Mouse (Mus musculus) MEL (cell line): ENCODE data around the gene Tspan4. TPM values are rescaled to one million over a fixed set of nuclear protein-coding genes. Genes with fewer than 3 reads are reported as not detected.

Experiments used
- DNase-seq: peaks from one replicate; pipeline ENCODE4 v3.0.0; 2011; ENCODE audit warnings: low read depth, low spot score
- H3K27ac ChIP-seq: 2 replicates; pipeline ENCODE4 v1.5.1; 2012; ENCODE audit warnings: low read depth, mild to moderate bottlenecking, control low read depth, low read length, moderate library complexity; ENCODE audit not compliant: control insufficient read depth
- H3K27me3 ChIP-seq, 2 experiments: fragments of 150-350 bp in 1 of 2; sonication (generic) in 1 of 2; 2 replicates each; pipeline ENCODE4 v1.6.1; 2012; ENCODE audit warnings: low read length in 2 of 2, mild to moderate bottlenecking in 2 of 2, improper control_type of control experiment in 1 of 2, moderate library complexity in 1 of 2; ENCODE audit not compliant: insufficient read depth in 2 of 2, control insufficient read depth in 1 of 2
- H3K36me3 ChIP-seq, 2 experiments: 2 replicates each; pipeline ENCODE4 v1.6.1; 2012 to 2014; ENCODE audit warnings: low read length in 2 of 2, improper control_type of control experiment in 1 of 2, inconsistent platforms in 1 of 2, mild to moderate bottlenecking in 1 of 2; ENCODE audit not compliant: insufficient read depth in 2 of 2, control insufficient read depth in 1 of 2
- H3K4me1 ChIP-seq, 2 experiments: fragments of 150-350 bp in 1 of 2; sonication (generic) in 1 of 2; 2 replicates each; pipeline ENCODE4 v1.6.1; 2012; ENCODE audit warnings: low read length in 2 of 2, improper control_type of control experiment in 1 of 2, mild to moderate bottlenecking in 1 of 2; ENCODE audit not compliant: insufficient read depth in 2 of 2, control insufficient read depth in 1 of 2
- H3K4me3 ChIP-seq, 2 experiments: fragments of 150-350 bp in 1 of 2; sonication (generic) in 1 of 2; 2 replicates each; pipeline ENCODE4 v1.5.1; 2012; ENCODE audit warnings: low read depth in 2 of 2, low read length in 2 of 2, mild to moderate bottlenecking in 2 of 2, moderate library complexity in 2 of 2, control low read depth in 1 of 2, improper control_type of control experiment in 1 of 2; ENCODE audit not compliant: control insufficient read depth in 1 of 2, insufficient read depth in 1 of 2
- H3K79me2 ChIP-seq: 2 replicates; pipeline ENCODE4 v1.6.1; 2012; ENCODE audit warnings: mild to moderate bottlenecking, low read length, moderate library complexity; ENCODE audit not compliant: control insufficient read depth, poor library complexity, insufficient read depth
- H3K9ac ChIP-seq: 2 replicates; pipeline ENCODE4 v1.6.1; 2012; ENCODE audit warnings: low read depth, mild to moderate bottlenecking, control low read depth, low read length, moderate library complexity; ENCODE audit not compliant: control insufficient read depth, poor library complexity, severe bottlenecking
- H3K9me3 ChIP-seq: fragments of 150-350 bp; sonication (generic); replicated peaks from 2 replicates; pipeline ENCODE4 v1.6.1; 2012; ENCODE audit warnings: mild to moderate bottlenecking, low read length, improper control_type of control experiment, moderate library complexity; ENCODE audit not compliant: insufficient read depth
- BHLHE40 ChIP-seq: IDR thresholded peaks from 2 replicates; pipeline ENCODE4 v1.6.1; 2012; ENCODE audit warnings: low read depth, mild to moderate bottlenecking, inconsistent platforms, low read length, improper control_type of control experiment, borderline replicate concordance
- CHD2 ChIP-seq: IDR thresholded peaks from 2 replicates; pipeline ENCODE4 v1.6.1; 2011; ENCODE audit warnings: low read length, improper control_type of control experiment
- CTCF ChIP-seq, 3 experiments: IDR thresholded peaks in 2 of 3; conservative IDR thresholded peaks in 1 of 3; 2 replicates each; pipeline ENCODE4 v1.5.1; 2011 to 2012; ENCODE audit warnings: low read length in 3 of 3, low read depth in 2 of 3, mild to moderate bottlenecking in 2 of 3, improper control_type of control experiment in 1 of 3, inconsistent platforms in 1 of 3, mixed read lengths in 1 of 3, moderate library complexity in 1 of 3; ENCODE audit not compliant: control insufficient read depth in 1 of 3, insufficient read depth in 1 of 3, poor library complexity in 1 of 3, severe bottlenecking in 1 of 3
- EP300 ChIP-seq, 2 experiments: IDR thresholded peaks; 2 replicates each; pipeline ENCODE4 v1.6.1; 2011; ENCODE audit warnings: improper control_type of control experiment in 2 of 2, low read length in 2 of 2, low read depth in 1 of 2, mild to moderate bottlenecking in 1 of 2
- ETS1 ChIP-seq: IDR thresholded peaks from 2 replicates; pipeline ENCODE4 v1.6.1; 2012; ENCODE audit warnings: low read depth, mild to moderate bottlenecking, inconsistent platforms, low read length, improper control_type of control experiment, moderate library complexity
- GABPA ChIP-seq: IDR thresholded peaks from 2 replicates; pipeline ENCODE4 v1.6.1; 2012; ENCODE audit warnings: low read depth, mild to moderate bottlenecking, inconsistent platforms, low read length, improper control_type of control experiment, moderate library complexity
- GATA1 ChIP-seq: IDR thresholded peaks from 2 replicates; pipeline ENCODE4 v1.6.1; 2011; ENCODE audit warnings: low read depth, low read length, improper control_type of control experiment
- HCFC1 ChIP-seq: IDR thresholded peaks from 2 replicates; pipeline ENCODE4 v1.6.1; 2012; ENCODE audit warnings: low read depth, mild to moderate bottlenecking, inconsistent platforms, low read length, improper control_type of control experiment, moderate library complexity
- JUND ChIP-seq: IDR thresholded peaks from 2 replicates; pipeline ENCODE4 v1.6.1; 2011; ENCODE audit warnings: low read depth, mild to moderate bottlenecking, improper control_type of control experiment, low read length
- KAT2A ChIP-seq: conservative IDR thresholded peaks from 2 replicates; pipeline ENCODE4 v1.6.1; 2012; ENCODE audit warnings: low read depth, low read length, improper control_type of control experiment, inconsistent platforms
- MYC ChIP-seq: IDR thresholded peaks from 2 replicates; pipeline ENCODE4 v1.6.1; 2011; ENCODE audit warnings: low read depth, mild to moderate bottlenecking, low read length, improper control_type of control experiment, moderate library complexity
- NELFE ChIP-seq: IDR thresholded peaks from 2 replicates; pipeline ENCODE4 v1.6.1; 2011; ENCODE audit warnings: low read depth, low read length, improper control_type of control experiment
- POLR2AphosphoS2 ChIP-seq: IDR thresholded peaks from 2 replicates; pipeline ENCODE4 v1.6.1; 2011; ENCODE audit warnings: low read length, improper control_type of control experiment
- RAD21 ChIP-seq: IDR thresholded peaks from 2 replicates; pipeline ENCODE4 v1.6.1; 2011; ENCODE audit warnings: mild to moderate bottlenecking, low read depth, low read length, improper control_type of control experiment
- SIN3A ChIP-seq: IDR thresholded peaks from 2 replicates; pipeline ENCODE4 v1.6.1; 2012; ENCODE audit warnings: low read length, improper control_type of control experiment, inconsistent platforms
- TCF12 ChIP-seq: IDR thresholded peaks from 2 replicates; pipeline ENCODE4 v1.6.1; 2014; ENCODE audit warnings: low read depth, mild to moderate bottlenecking, inconsistent platforms, low read length, improper control_type of control experiment, moderate library complexity
- USF2 ChIP-seq, 2 experiments: IDR thresholded peaks; 2 replicates each; pipeline ENCODE4 v1.6.1; 2011 to 2012; ENCODE audit warnings: improper control_type of control experiment in 2 of 2, low read length in 2 of 2, borderline replicate concordance in 1 of 2, inconsistent platforms in 1 of 2, low read depth in 1 of 2, mild to moderate bottlenecking in 1 of 2; ENCODE audit not compliant: insufficient read depth in 1 of 2
- ZC3H11A ChIP-seq: IDR thresholded peaks from 2 replicates; pipeline ENCODE4 v1.6.1; 2012; ENCODE audit warnings: low read depth, mild to moderate bottlenecking, inconsistent platforms, low read length, improper control_type of control experiment
- ZKSCAN1 ChIP-seq: IDR thresholded peaks from 2 replicates; pipeline ENCODE4 v1.6.1; 2012; ENCODE audit warnings: low read depth, mild to moderate bottlenecking, inconsistent platforms, low read length, improper control_type of control experiment, moderate library complexity
- ZNF384 ChIP-seq: IDR thresholded peaks from 2 replicates; pipeline ENCODE4 v1.6.1; 2012; ENCODE audit warnings: low read depth, mild to moderate bottlenecking, inconsistent platforms, low read length, improper control_type of control experiment
- polyA plus RNA-seq, 2 experiments: library from polyadenylated mRNA; stranded (reverse) in 1 of 2; unstranded in 1 of 2; fragments of >175 nt in 1 of 2; fragments of >200 nt in 1 of 2; gene quantifications; 2 replicates each; pipeline versions ENCODE4 v1.2.1 to v1.2.4; 2012; ENCODE audit warnings: low replicate concordance in 2 of 2, low read depth in 1 of 2; ENCODE audit not compliant: insufficient read length in 2 of 2, insufficient read depth in 1 of 2, missing spikeins in 1 of 2
- total RNA-seq: library from RNA; depleted of rRNA; stranded (reverse); fragments of 300-350 nt; gene quantifications from 2 replicates; pipeline ENCODE4 v1.2.3, GENCODE M21; 2012

Tspan4 gene
- total and polyA plus RNA-seq, 3 experiments, result 97.9 to 110 TPM; not detected in 1

DNA sequence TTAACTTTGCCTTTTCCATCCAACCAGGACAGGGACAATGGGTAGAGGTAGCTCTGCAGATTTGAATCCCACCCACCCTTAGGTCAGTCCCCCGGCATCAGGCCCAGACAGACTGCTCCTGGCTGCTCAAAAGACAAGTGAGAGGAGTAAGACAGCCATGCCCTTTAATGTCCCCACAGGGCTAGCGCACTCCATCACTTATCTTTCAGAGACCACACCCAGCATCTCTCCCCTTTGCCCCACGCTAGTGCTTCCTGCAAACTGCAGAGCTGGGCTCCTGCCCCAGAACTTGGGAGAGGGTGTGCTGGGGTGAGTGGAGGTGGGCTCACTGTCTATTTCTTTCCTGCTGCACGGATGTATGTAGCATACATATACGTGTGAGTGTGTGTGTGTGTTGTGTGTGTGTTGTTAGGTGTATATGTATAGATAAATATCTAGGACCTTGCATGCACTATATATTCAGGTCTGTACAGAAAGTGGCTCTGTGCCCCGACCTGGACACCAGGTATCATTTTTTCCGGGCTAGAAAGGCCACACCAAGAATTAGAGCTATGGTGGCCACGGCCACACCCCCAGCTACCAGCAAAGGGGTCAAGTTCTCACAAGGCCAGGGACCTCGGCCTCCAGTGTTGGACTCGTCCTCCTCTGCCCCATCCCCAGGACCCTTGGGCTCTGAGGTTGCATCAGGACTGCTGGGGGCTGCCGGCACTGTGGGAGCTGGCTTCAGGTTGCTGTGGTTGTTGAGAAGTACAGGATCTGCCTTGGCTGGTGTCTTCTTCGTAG is 47.9 kb upstream of the Tspan4 start:
- TF ChIP-seq USF2 (IDR thresholded peaks at IDR 0.05; ENCODE audit: borderline replicate concordance in 1 of 2, insufficient read depth in 1 of 2, low read depth in 1 of 2, low read length in 2 of 2) (no peak), MYC (no peak), BHLHE40 (no peak), POLR2AphosphoS2 (no peak), ETS1 (no peak), TCF12 (no peak), CTCF (IDR thresholded peaks at IDR 0.05 in 2 of 3, conservative IDR thresholded peaks at IDR 0.05 in 1 of 3; ENCODE audit: control insufficient read depth in 1 of 3, insufficient read depth in 1 of 3, low read depth in 2 of 3, low read length in 3 of 3, poor library complexity in 1 of 3, severe bottlenecking in 1 of 3) (no peak), GATA1 (no peak), SIN3A (no peak)
- no peak overlapping the region for H3K4me3 ChIP-seq
- no peak for DNase-seq
- H3K79me2 ChIP-seq, result no peaks in the 10 kb centered on the region
- no peaks in the 10 kb centered on the region; a peak in 1 of 4 replicates for H3K27me3 ChIP-seq
- H3K9ac ChIP-seq, result no peak overlapping the region
- no peaks in the 10 kb centered on the region for H3K9me3 ChIP-seq
- peaks cover 0 to under 1% of the 10 kb centered on the region in 2 experiments; a peak in 1 of 4 replicates for H3K36me3 ChIP-seq
- H3K27ac ChIP-seq, result no peak overlapping the region
- peaks cover 0 to 3% of the 10 kb centered on the region in 2 experiments; a peak in 1 of 4 replicates for H3K4me1 ChIP-seq

DNA sequence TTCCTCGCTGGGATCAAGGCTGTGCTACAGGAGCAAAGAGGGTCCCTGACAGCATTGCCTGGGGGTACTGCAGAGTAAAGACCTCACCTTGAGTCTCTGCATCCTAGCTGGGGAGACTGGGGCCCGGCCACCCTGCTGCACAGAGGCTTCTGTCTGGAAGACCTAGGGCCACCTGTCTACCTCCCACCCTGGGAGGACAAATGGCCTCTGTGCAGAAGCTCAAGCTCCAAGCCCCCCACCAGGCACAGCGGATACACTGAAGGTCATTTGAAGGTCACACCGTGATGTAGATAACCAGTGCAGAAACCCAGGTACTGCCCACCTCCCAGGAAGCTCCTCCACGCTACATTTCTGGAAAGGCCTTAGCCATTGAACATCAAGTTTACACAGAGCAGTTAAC is 46.3 kb upstream of the Tspan4 start:
- H3K9me3 ChIP-seq, result no peaks in the 10 kb centered on the region
- DNase-seq, result no peak
- H3K9ac ChIP-seq, result no peak overlapping the region
- H3K27me3 ChIP-seq, result no peaks in the 10 kb centered on the region
- no peak overlapping the region for H3K4me3 ChIP-seq
- H3K27ac ChIP-seq, result no peak overlapping the region
- peaks cover 0 to 4% of the 10 kb centered on the region in 2 experiments; a peak in 1 of 4 replicates for H3K36me3 ChIP-seq
- no peak for TF ChIP-seq CTCF (IDR thresholded peaks at IDR 0.05 in 2 of 3, conservative IDR thresholded peaks at IDR 0.05 in 1 of 3; ENCODE audit: control insufficient read depth in 1 of 3, insufficient read depth in 1 of 3, low read depth in 2 of 3, low read length in 3 of 3, poor library complexity in 1 of 3, severe bottlenecking in 1 of 3)
- no peak for TF ChIP-seq POLR2AphosphoS2
- no peak for TF ChIP-seq USF2 (IDR thresholded peaks at IDR 0.05; ENCODE audit: borderline replicate concordance in 1 of 2, insufficient read depth in 1 of 2, low read depth in 1 of 2, low read length in 2 of 2)
- no peak for TF ChIP-seq CHD2
- no peak for TF ChIP-seq EP300 (IDR thresholded peaks at IDR 0.05; ENCODE audit: low read depth in 1 of 2, low read length in 2 of 2)
- no peak for TF ChIP-seq TCF12
- no peak for TF ChIP-seq SIN3A
- no peak for TF ChIP-seq ZC3H11A
- TF ChIP-seq ZKSCAN1, result no peak
- TF ChIP-seq HCFC1, result no peak
- TF ChIP-seq JUND, result no peak
- TF ChIP-seq ZNF384, result no peak
- TF ChIP-seq GABPA, result no peak
- TF ChIP-seq KAT2A, result no peak
- no peak for TF ChIP-seq GATA1
- no peak for TF ChIP-seq NELFE
- TF ChIP-seq RAD21, result no peak
- no peaks in the 10 kb centered on the region for H3K79me2 ChIP-seq
- H3K4me1 ChIP-seq, result peaks cover 0 to 6% of the 10 kb centered on the region in 2 experiments; a peak in 1 of 4 replicates
